Mouse (Mus musculus): ENCODE results near the gene Med15. TPM values are rescaled to one million over a fixed set of nuclear protein-coding genes. Genes with fewer than 3 reads are reported as not detected.

Med15 gene
- total RNA-seq, 4 experiments from 2014 or later: 54.1 to 95.8 (median 62.0) TPM

GRCm38 (mm10) chr16:17647566-17648340 is 84.9 kb downstream of the Med15 start:
- no peak for DNase-seq

- DNase-seq: no peak
Observed at GRCm38 (mm10) chr16:17647156-17647555, 85.5 kb downstream of the Med15 start.

DNA sequence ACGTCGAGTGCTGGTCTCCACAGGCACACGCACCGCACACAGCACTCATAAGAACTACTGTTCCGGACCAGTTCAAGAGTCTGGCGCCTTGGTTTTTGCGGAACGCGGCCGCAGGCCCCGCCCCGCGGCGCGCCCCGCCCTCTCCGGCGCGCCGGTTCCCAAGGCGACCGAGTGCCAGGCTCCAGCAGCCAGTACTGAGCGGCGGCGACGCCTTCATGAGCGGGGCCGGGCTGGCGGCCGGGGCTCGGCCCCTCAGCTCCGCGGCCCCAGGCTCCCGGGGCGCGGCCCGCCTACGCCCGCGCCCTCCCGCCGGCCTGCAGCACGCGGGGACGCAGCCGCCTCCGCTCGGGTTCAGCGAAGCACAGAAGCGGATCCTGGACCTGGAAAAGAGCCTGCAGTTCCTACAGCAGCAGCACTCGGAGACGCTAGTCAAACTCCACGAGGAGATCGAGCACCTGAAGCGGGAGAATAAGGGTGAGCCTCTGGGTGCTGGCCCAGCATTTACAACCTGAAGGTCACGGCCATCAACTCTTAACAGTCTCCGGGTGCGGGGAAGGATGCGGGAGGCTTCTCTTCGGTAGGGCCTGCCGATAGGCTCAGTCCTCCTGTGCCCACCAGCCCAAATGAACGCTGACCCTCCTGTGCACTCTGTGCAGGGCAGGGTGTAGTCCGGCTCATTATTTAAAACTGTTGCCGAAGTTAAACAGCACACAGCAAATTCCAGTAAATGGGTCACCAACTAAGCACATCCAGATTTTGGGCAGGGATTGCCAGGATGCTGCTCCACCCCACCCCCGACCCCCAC is 86.2 kb downstream of the Med15 start, which contains the start of gene Ccdc74a:
Gene Ccdc74a (plus strand): TSS at position 161 of the 805 bp plus-strand sequence.
- peak; percentile 73 for DNase-seq

DNA sequence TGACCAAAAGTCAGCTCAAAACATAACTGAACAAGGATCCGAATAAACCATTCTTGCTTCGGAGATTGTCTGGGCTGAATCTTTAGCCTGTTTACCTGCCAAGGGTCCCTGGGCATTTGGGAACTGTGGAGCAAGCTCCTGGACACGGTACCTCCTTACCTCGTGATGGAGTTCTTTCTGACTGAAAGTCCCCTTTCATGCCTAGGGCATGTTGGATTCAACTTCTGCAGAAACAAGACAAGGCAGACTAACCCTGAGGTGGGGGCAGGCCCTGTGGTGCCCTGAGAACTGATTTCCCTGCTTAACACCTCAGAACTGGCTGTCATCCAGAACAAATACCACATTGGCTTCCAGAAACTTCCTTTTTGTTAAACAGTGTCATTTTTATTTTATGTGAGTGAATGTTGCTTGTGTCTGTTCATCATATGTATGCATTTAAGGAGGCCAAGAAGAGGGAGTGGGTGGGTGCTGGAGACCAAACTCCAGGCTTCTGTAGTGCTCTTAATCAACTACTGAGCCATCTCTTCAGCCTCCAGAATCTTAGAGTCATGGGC is 89.2 kb downstream of the Med15 start:
- DNase-seq: no peak

DNA sequence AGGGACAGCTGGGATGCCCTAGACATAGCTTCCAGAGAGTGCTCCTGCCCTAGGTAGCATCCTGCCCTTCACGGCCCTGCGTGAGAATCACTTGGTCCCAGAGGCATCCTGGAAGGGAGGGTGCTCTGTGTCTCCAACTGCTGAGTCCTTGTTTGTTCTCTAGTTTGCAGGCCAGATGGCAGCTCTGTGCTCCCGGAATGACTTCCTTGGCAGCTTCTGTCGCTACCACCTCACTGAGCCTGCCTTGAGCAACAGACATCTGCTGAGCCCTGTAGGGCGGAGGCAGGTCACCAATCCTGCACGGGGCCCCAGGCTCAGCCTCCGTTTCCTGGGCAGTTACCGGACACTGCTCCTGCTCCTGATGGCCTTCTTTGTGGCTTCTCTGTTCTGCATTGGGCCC is 90.4 kb downstream of the Med15 start:
- no peak for DNase-seq

- DNase-seq: no peak
Observed at GRCm38 (mm10) chr16:17641301-17641700, 91.4 kb downstream of the Med15 start.

DNA sequence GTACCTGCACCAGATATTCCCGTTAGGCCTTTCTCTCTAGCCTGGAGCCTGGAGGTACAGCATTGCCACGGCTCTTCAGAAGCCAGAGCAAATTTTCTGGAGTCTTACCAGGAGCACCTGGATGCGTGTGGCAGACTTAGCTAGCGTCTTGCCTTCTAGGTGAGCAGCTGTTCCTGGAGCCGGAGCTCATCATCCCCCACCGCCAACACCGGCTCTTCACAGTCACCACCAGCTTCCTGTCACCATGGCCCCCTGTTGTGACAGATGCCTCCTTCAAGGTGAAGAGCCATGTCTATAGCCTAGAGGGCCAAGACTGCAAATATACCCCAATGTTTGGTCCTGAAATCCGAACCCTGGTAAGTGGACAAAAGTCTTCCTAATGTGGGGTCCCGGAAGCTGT is 92.0 kb downstream of the Med15 start:
- DNase-seq: no peak

DNA sequence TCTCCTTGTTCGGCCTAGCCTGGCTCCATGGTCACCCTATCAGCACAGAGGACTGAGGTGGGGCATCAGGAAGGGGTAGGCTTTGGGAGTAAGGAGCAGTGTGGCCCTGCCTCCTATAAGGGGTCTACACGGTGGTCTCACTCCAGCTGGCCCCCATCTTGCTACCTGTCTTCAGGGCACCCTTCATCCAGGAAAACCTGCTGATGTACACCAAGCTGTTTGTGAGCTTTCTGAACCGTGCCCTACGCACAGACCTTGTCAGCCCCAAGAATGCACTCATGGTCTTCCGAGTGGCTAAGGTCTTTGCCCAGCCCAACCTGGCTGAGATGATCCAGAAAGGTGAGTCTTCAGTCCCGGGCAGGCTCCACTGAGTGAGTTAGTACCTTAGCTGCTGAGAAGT is 92.7 kb downstream of the Med15 start:
- no peak for DNase-seq

DNA sequence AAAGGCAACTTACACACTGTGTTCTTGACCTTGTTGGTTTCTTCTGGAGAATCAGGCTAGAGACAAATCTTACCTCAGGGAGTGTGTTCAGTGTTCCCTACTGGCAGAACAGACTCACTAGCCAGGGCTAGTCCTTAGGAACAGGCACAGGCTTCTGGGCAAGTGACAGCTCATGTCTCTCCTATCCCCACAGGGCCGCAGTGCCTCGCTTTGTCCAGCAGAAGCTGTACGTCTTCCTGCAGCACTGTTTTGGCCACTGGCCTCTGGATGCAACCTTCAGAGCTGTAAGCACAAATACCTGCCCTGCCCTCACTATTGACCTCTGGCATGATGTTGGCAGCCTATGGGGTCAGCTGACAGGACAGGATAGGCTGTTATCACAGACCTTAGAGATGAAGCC is 93.6 kb downstream of the Med15 start:
- DNase-seq: no peak

DNA sequence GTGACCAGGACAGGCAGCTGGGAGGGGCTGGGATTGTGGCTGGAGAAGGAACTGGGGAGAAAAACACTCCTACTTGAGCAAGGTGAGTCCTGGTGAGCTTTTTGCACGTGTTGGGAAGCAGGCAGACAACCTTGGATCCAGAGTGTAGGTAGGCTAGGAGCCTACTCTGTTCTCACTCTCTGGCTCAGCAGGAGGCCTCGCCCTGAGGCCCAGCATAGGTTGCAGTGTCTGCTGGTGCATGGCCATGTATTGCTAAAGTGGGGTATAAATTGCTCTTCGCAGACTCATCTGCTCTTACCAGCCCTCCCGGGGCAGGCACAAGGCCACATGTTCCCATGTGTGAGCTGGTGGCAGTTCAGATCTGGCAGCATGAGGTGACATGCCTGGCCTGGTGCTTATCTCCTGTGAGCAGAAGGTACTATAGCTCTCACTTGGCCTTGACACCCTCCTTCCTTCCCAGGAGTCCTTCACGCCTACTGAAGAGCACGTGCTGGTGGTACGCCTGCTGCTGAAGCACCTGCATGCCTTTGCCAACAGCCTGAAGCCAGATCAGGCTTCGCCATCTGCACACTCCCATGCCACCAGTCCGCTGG is 94.6 kb downstream of the Med15 start:
- DNase-seq: no peak

DNA sequence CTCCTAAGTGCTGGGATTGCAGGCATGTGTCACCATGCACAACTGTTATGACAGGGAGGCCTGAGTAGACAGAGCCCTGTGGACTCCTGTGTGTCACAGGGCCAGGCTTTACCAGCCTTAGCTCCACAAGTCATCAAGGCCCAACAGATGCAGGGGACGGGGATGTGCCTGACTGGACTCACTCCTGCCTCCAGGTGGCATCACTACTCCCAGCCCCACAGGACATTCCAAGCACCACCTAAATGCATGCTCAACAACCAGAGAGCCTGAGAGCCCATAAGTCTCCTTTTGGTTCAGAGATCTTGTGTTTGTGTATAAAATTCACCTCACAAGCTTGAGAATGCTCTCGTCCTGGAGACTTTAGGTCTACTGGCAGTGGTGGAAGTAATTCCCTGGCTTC is 95.1 kb downstream of the Med15 start:
- no peak for DNase-seq

DNA sequence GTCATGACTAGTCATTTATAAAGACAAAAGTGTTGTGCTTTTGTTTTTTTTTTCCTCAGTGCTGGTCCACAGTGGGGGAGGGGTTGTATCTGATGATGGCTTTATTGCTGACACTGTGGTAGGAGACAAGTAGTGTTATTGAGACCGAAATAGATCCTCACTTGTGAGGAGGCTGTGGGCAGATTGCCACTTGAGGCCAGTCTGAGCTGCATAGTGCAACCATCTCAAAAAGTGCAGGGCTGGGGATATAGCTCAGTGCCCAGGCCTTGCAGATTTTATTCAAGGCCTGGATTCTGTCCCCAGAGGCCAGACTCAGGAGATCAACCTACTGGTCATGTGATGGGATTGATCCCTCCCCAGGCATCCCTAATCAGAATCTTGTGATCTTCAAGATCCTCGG is 95.8 kb downstream of the Med15 start:
- no peak for DNase-seq

DNA sequence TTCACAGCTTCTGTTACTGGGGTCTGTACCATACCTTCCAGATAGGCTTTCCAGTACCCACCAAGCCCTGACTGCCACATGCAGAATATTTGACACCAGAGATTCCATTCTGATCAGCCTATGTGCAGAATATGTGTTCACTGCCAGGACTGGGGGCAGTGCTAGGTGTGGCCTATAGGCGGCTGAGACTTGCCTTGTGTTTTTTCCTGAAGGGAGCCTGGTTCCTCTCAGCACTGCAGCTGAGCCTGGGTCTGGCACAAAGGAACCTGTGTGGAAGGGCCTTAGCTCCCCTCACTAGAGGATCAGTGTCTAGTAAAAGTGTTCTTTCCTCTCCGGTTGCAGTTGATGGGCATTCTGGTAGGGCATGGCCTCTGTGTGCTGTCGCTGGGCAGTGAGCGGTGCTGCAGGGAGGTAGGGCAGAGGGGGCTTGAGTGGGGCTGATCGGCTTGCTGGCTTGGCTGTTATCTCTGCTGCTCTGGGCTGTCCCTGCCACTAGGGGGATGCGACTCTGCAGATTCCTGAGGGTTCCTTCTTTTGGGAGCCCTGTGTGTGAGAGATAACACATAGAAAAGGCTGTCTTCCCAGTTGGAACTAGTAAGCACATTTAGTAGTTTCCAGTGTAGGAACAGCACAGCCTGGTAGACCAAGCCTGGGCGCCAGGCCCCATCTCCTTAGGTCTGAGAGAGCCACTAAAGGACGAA is 99.1 kb downstream of the Med15 start:
- no peak for DNase-seq

DNA sequence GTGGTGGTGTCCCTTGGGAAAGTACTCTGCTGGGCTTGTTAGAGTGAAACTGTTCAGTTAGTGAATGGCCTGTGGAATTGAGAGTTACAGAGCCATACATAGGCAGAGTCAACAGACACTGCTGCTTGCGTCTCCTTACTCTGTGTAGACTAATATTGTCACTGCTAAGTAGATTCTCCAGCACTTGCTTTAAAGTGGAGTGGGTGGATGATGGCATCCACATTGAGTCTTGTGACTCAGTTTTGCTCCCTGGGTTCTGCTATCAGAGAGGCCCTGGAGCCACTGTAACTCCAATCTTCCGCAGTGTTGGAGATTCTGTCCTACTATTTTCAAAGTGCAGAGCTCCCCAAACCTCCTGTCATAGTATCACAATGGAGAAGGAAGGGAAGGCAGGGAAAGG is 100.1 kb downstream of the Med15 start:
- no peak for DNase-seq

DNA sequence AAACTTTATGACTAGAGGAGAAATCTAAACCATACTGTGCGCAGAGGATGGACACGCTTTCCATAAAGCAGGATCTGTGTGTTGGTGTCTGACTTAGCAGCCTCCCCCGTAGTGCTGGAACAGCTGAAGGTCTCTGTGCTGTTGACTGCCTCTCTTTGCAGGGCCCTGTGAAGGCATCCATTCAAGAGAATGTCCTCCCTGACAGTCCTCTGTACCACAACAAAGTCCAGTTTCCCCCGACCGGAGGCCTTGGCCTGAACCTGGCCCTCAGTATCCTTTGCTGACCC is 106.5 kb downstream of the Med15 start:
- no peak for DNase-seq

- DNase-seq: no peak
Observed at GRCm38 (mm10) chr16:17625488-17626268, 107.0 kb downstream of the Med15 start.

DNA sequence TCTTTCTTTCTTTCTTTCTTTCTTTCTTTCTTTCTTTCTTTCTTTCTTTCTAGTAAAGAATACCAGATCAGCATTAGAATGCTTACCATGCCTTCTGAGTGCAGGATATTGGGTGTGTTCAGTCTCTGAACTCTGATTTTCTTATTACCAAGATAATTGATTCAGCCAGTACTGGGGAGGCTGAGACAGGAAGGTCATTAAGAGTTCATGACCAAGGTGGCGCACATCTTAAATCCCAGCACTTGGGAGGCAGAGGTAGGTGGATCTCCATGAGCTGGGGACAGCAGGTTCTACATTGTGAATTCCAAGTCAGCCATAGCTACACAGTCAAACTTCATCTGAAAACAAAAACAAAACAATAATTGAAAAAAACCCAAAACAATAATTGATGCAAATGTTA is 110.8 kb downstream of the Med15 start:
- no peak for DNase-seq

DNA sequence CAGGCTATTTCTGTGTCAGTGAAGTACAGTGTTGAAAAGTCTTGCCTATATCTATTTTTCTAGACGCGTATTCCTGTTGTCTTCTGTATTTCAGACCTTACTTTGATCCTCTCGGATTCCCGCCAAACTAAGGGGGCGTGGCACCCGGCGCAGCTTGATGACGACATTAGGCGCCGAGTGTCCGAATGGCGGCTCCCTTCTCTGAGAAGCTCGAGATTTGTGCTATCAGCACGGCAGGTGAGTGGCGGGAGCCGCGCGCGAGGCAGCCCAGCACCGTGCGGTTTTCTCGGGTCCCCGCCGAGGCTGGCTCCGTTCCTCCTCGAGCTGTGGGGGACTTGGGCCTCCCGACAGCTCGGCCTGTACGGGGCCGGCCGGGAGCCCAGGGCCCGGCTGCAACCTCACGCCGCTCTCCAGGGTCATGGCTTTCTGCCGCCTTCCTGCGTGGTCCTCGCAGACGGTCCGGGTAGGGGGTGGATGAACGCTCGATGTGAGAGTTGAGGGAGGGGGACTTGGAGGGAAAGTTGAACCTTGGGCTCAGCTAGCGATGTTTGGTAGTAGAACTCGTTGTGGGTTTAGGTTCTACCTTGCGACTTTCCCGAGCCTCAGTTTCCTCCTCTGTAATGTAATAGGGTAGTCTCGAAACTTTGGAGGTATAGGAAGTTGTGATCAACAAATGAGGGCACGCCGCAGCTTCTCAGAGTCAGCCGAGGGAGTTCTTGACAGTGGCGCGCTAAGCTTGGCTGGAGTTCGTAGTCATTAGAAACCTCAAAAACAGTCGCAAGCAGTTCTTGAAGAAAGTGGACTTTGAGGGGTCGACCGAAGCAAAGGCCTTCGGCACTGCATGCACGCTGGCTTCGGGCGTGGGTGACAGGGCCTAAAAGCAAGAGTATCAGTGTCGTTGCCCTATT is 113.2 kb downstream of the Med15 start, which contains the start of gene Smpd4:
Gene Smpd4 (plus strand): TSS at position 157 of the 908 bp plus-strand sequence.
- DNase-seq: peak; percentile 78

DNA sequence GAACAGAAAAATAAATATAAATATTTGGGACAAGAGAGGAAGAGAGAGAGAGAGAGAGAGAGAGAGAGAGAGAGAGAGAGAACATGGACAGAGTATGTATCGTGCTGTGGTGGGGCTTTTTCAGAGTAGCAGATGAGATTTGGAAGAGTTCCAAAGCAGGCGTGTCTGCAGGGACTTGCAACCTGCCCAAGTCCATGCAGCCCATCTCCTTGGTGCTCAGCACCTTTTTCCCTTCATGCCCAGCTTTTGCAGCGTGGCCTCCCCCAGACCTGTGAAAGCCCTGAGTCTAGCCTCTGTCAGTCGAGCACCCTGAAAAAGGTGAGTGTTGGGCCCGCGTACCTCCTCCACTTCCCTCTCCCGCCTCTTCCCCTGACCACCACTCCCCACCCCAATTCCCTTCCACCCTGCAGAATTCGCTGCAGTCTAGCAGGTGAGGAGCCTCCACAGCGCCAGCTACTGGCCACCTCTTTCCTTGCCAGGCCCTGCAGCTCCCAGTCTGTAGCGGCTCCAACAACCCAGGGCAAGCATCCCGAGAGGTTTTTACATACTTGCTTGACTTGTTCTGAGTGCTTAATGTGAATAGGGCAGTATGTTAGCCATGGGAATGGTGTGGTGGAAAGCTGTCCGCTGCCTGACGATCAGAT is 114.6 kb downstream of the Med15 start:
- no peak for DNase-seq

- DNase-seq: no peak
Observed at GRCm38 (mm10) chr16:17616212-17616611, 116.5 kb downstream of the Med15 start.

Data from adrenal gland, adult 8-10 months (tissue).